Mouse (Mus musculus) ovary, adult 10 weeks (tissue): Measurements from ENCODE around the gene Abca3. TPM values are rescaled to one million over a fixed set of nuclear protein-coding genes. Genes with fewer than 3 reads are reported as not detected.

Source experiments
- polyA plus RNA-seq: library from polyadenylated mRNA; stranded (reverse); fragments of 350-450 nt; fragmentation: Illumina TruSeq; extraction: RNeasy Lipid Tissue Mini Kit (QIAGEN cat#74804); gene quantifications from one replicate; pipeline ENCODE4 v1.2.3, GENCODE M21; 2014

Abca3 gene
- polyA plus RNA-seq: 1.7 TPM

GRCm38 (mm10) chr17:24351760-24352357 lies at the start of gene Abca3:
Gene Abca3, plus strand, starts transcription at chr17:24351950.

GRCm38 (mm10) chr17:24350926-24351759 lies 607 bp upstream of the Abca3 start, which contains the start of gene Abca17:
Gene Abca17, minus strand, starts transcription at chr17:24351068.

GRCm38 (mm10) chr17:24414230-24414976 lies 62.7 kb downstream of the Abca3 start, which contains the start of gene Rnps1:
Gene Rnps1, plus strand, starts transcription at chr17:24414565.

GRCm38 (mm10) chr17:24426471-24427169 lies 74.9 kb downstream of the Abca3 start, which contains the start of gene Eci1:
Gene Eci1, plus strand, starts transcription at chr17:24426641.

GRCm38 (mm10) chr17:24442632-24443155 lies 90.9 kb downstream of the Abca3 start, which contains the start of gene Dnase1l2:
Gene Dnase1l2, minus strand, starts transcription at chr17:24443105.

Other genes with a start within 250 kb of the Abca3 start
- gene Pdpk1, start 201.0 kb upstream of the Abca3 start, polyA plus RNA-seq: 52.1 TPM
- not detected for gene Amdhd2, start 188.2 kb upstream of the Abca3 start, polyA plus RNA-seq
- gene Atp6v0c, start 182.2 kb upstream of the Abca3 start, polyA plus RNA-seq: 42.9 TPM
- gene Tbc1d24, start 146.4 kb upstream of the Abca3 start, polyA plus RNA-seq: 18.2 TPM
- gene Ntn3, start 142.4 kb upstream of the Abca3 start, polyA plus RNA-seq: 0.48 TPM
- gene Tedc2, start 131.1 kb upstream of the Abca3 start, polyA plus RNA-seq: 4.7 TPM
- 5.2 TPM for gene Ccnf, start 100.5 kb upstream of the Abca3 start, polyA plus RNA-seq
- gene Abca17, start 882 bp upstream of the Abca3 start, polyA plus RNA-seq: not detected
- 81.8 TPM for gene Rnps1, start 62.6 kb downstream of the Abca3 start, polyA plus RNA-seq
- 15.1 TPM for gene Eci1, start 74.7 kb downstream of the Abca3 start, polyA plus RNA-seq
- gene Dnase1l2, start 91.2 kb downstream of the Abca3 start, polyA plus RNA-seq: not detected
- 0.46 TPM for gene E4f1, start 118.4 kb downstream of the Abca3 start, polyA plus RNA-seq
- 29.5 TPM for gene Pgp, start 118.4 kb downstream of the Abca3 start, polyA plus RNA-seq
- gene Bricd5, start 121.9 kb downstream of the Abca3 start, polyA plus RNA-seq: not detected
- 5.6 TPM for gene Mlst8, start 127.1 kb downstream of the Abca3 start, polyA plus RNA-seq
- gene Caskin1, start 136.7 kb downstream of the Abca3 start, polyA plus RNA-seq: 0.80 TPM
- 5.3 TPM for gene Traf7, start 176.0 kb downstream of the Abca3 start, polyA plus RNA-seq
- gene Rab26, start 182.3 kb downstream of the Abca3 start, polyA plus RNA-seq: not detected
- gene Pkd1, start 197.9 kb downstream of the Abca3 start, polyA plus RNA-seq: 6.3 TPM